Mouse (Mus musculus): ENCODE measurements at regions not wholly inside any gene's neighbourhood (a gene's known extent, or its start where the extent isn't known, plus 50 kb on each side); places are given as distances from the start of the nearest gene placed in this dataset.
A peak's percentile ranks its signal among the peaks of the same experiment; 100 is the strongest.

- no peak for DNase-seq (ENCODE audit: low spot score)
Measured at GRCm38 (mm10) chr4:45713046-45713706, 85.6 kb upstream of the Aldh1b1 start.

- DNase-seq (ENCODE audit: low spot score) = no peak
Measured at GRCm38 (mm10) chr4:45703997-45704396, 94.8 kb upstream of the Aldh1b1 start.

- no peak for DNase-seq (ENCODE audit: low spot score)
Measured at GRCm38 (mm10) chr4:45699601-45700000, 99.2 kb upstream of the Aldh1b1 start.

- DNase-seq (ENCODE audit: low spot score) = no peak
Measured at GRCm38 (mm10) chr4:45695239-45695638, 103.6 kb upstream of the Aldh1b1 start.

- no peak for DNase-seq (ENCODE audit: low spot score)
Measured at GRCm38 (mm10) chr4:45689991-45690916, 108.6 kb upstream of the Aldh1b1 start.

- no peak for DNase-seq (ENCODE audit: low spot score)
Measured at GRCm38 (mm10) chr4:45689572-45689971, 109.2 kb upstream of the Aldh1b1 start.

GRCm38 (mm10) chr4:45688233-45688632 is 110.6 kb upstream of the Aldh1b1 start:
- DNase-seq (ENCODE audit: low spot score) = no peak

GRCm38 (mm10) chr4:45685031-45685430 is 113.8 kb upstream of the Aldh1b1 start:
- no peak for DNase-seq (ENCODE audit: low spot score)

- no peak for DNase-seq (ENCODE audit: low spot score)
Measured at GRCm38 (mm10) chr4:45683205-45683604, 115.6 kb upstream of the Aldh1b1 start.

GRCm38 (mm10) chr4:45682746-45683145 is 116.1 kb upstream of the Aldh1b1 start:
- no peak for DNase-seq (ENCODE audit: low spot score)

- DNase-seq (ENCODE audit: low spot score) = peak; percentile 3
Measured at GRCm38 (mm10) chr4:45676137-45676536, 122.7 kb upstream of the Aldh1b1 start.

- DNase-seq (ENCODE audit: low spot score) = no peak
Measured at GRCm38 (mm10) chr4:45674291-45674690, 124.5 kb upstream of the Aldh1b1 start.

GRCm38 (mm10) chr4:45673081-45673819 is 125.6 kb upstream of the Aldh1b1 start:
- DNase-seq (ENCODE audit: low spot score) = no peak

- no peak for DNase-seq (ENCODE audit: low spot score)
Measured at GRCm38 (mm10) chr4:45672262-45673076, 126.4 kb upstream of the Aldh1b1 start.

GRCm38 (mm10) chr4:45664372-45664771 is 132.1 kb upstream of the Shb start:
- DNase-seq (ENCODE audit: low spot score) = no peak

- DNase-seq (ENCODE audit: low spot score) = no peak
Measured at GRCm38 (mm10) chr4:45657350-45657978, 125.2 kb upstream of the Shb start.

GRCm38 (mm10) chr4:45655780-45656179 is 123.5 kb upstream of the Shb start:
- DNase-seq (ENCODE audit: low spot score) = no peak

- DNase-seq (ENCODE audit: low spot score) = no peak
Measured at GRCm38 (mm10) chr4:45654804-45655155, 122.5 kb upstream of the Shb start.

- DNase-seq (ENCODE audit: low spot score) = no peak
Measured at GRCm38 (mm10) chr4:45654019-45654803, 121.9 kb upstream of the Shb start.

- no peak for DNase-seq (ENCODE audit: low spot score)
Measured at GRCm38 (mm10) chr4:45648884-45649577, 116.8 kb upstream of the Shb start.
